Mouse (Mus musculus) G1E (cell line): ENCODE measurements at regions not wholly inside any gene's neighbourhood (a gene's known extent, or its start where the extent isn't known, plus 50 kb on each side); places are given as distances from the start of the nearest gene placed in this dataset.

ENCODE experiments used
- ATAC-seq: 2 replicates; pipeline ENCODE4 v1.8.0; 2016; ENCODE audit warnings: mild to moderate bottlenecking; ENCODE audit not compliant: insufficient number of reproducible peaks, poor library complexity, low FRiP score, severe bottlenecking; ENCODE audit errors: extremely low read depth
- DNase-seq: peaks from one replicate; pipeline ENCODE4 v3.0.0; 2012; ENCODE audit warnings: low spot score
- H3K27me3 ChIP-seq: 2 replicates; pipeline ENCODE4 v1.6.1; 2012; ENCODE audit warnings: mild to moderate bottlenecking, low read length, inconsistent platforms; ENCODE audit not compliant: insufficient read depth
- H3K36me3 ChIP-seq: replicated peaks from 2 replicates; pipeline ENCODE3; 2012; ENCODE audit warnings: mild to moderate bottlenecking, inconsistent platforms
- H3K4me1 ChIP-seq: 2 replicates; pipeline ENCODE4 v1.6.1; 2012; ENCODE audit warnings: low read depth, low read length, inconsistent platforms, mixed read lengths; ENCODE audit not compliant: insufficient read depth
- H3K4me3 ChIP-seq: 2 replicates; pipeline ENCODE4 v1.5.1; 2012; ENCODE audit warnings: low read depth, mild to moderate bottlenecking, inconsistent platforms, low read length, moderate library complexity, mixed read lengths
- H3K9me3 ChIP-seq: replicated peaks from 2 replicates; pipeline ENCODE4 v1.6.1; 2012; ENCODE audit warnings: inconsistent platforms
- CTCF ChIP-seq: IDR thresholded peaks from 2 replicates; pipeline ENCODE4 v1.5.1; 2012; ENCODE audit warnings: low read depth, low read length, inconsistent platforms, mixed read lengths
- GATA1 ChIP-seq: IDR thresholded peaks from 2 replicates; pipeline ENCODE4 v1.6.1; 2012; ENCODE audit warnings: borderline replicate concordance, low read length, inconsistent platforms, mixed read lengths
- GATA2 ChIP-seq: IDR thresholded peaks from 2 replicates; pipeline ENCODE4 v1.6.1; 2012; ENCODE audit warnings: low read depth, low read length, inconsistent platforms, borderline replicate concordance
- POLR2AphosphoS5 ChIP-seq: IDR thresholded peaks from 2 replicates; pipeline ENCODE4 v1.6.1; 2012; ENCODE audit warnings: low read depth, low read length, inconsistent platforms; ENCODE audit not compliant: insufficient replicate concordance
- TAL1 ChIP-seq: conservative IDR thresholded peaks from 2 replicates; pipeline ENCODE4 v1.6.1; 2012; ENCODE audit warnings: low read depth, low read length, inconsistent platforms, mixed read lengths

- no peak for ATAC-seq
- peaks cover 20% of the 10 kb centered on the region for H3K9me3 ChIP-seq
- H3K4me3 ChIP-seq = no peak overlapping the region
- H3K4me1 ChIP-seq = no peaks in the 10 kb centered on the region
- no peak for DNase-seq
- H3K27me3 ChIP-seq = no peaks in the 10 kb centered on the region
- no peaks in the 10 kb centered on the region for H3K36me3 ChIP-seq
- TF ChIP-seq GATA1 (no peak), CTCF (no peak)
Measured at GRCm38 (mm10) chr5:37903861-37904260, 79.5 kb upstream of the Msx1 start.

DNA sequence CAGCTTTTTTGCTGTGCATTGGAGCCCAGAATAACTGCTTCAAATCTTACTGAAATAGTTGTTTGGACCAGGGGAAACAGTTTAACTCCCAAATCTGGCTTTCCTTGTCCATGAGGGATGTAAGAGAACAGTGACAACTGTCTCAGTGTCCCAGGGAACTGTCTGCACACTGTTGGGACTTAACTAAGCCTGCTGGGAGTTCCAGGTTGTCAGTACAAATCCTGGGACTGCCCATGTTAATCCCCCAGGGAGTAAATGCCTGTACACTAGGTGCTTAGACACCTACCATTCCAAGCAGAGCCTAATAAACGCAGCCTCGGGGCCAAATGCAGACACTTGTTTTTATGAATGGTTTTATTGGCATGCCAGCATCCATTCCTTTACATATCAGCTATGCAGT, 78.4 kb upstream of the Msx1 start:
- Histone ChIP-seq H3K9me3 (peaks cover 20% of the 10 kb centered on the region), H3K36me3 (no peaks in the 10 kb centered on the region), H3K4me3 (no peak overlapping the region), H3K4me1 (no peaks in the 10 kb centered on the region), H3K27me3 (no peaks in the 10 kb centered on the region)
- ATAC-seq = no peak
- no peak for TF ChIP-seq CTCF
- no peak for TF ChIP-seq POLR2AphosphoS5
- no peak for TF ChIP-seq TAL1
- TF ChIP-seq GATA1 = no peak
- TF ChIP-seq GATA2 = no peak
- no peak for DNase-seq

GRCm38 (mm10) chr5:37901861-37902291, 77.5 kb upstream of the Msx1 start:
- Histone ChIP-seq H3K36me3 (no peaks in the 10 kb centered on the region), H3K4me3 (no peak overlapping the region), H3K9me3 (peaks cover 20% of the 10 kb centered on the region), H3K4me1 (no peaks in the 10 kb centered on the region), H3K27me3 (no peaks in the 10 kb centered on the region)
- DNase-seq = no peak
- TF ChIP-seq GATA2 (no peak), POLR2AphosphoS5 (no peak), CTCF (no peak), GATA1 (no peak), TAL1 (no peak)
- no peak for ATAC-seq

DNA sequence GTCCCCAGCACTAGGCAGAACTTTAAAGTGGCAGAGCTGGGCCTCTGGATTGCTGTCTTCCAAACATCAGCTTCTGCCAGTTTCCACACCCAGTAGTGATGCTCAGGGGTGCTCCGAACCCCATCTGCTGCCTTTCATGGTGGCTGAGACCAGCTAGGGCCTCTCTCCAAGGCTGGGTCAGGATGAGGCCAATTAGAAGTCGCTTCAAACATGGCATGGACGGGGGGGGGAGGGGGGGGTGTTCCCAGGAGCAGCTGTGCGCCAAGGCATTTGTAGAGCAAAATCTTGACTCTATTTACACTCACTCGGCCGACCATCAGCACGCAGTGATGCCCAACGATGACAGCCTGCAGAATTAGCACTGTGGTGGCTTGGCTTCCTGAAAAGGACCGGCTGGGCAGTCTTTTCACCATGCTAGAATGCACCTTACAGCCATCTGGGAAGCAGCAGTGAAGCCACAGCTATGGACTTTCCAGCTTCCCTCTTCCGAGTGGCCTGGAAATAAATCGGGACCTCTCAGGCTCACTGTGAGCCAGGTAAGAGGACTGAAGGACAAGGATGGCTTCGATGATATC, 73.7 kb upstream of the Msx1 start:
- no peak for ATAC-seq
- Histone ChIP-seq H3K36me3 (no peaks in the 10 kb centered on the region), H3K4me1 (no peaks in the 10 kb centered on the region), H3K27me3 (no peaks in the 10 kb centered on the region), H3K9me3 (peaks cover 14% of the 10 kb centered on the region), H3K4me3 (no peak overlapping the region)
- TF ChIP-seq GATA2 (no peak), POLR2AphosphoS5 (no peak)
- no peak for DNase-seq

- DNase-seq (no peak), ATAC-seq (no peak)
- H3K4me3 ChIP-seq = no peak overlapping the region
- no peaks in the 10 kb centered on the region for H3K4me1 ChIP-seq
- no peaks in the 10 kb centered on the region for H3K27me3 ChIP-seq
- peaks cover 14% of the 10 kb centered on the region for H3K9me3 ChIP-seq
- H3K36me3 ChIP-seq = no peaks in the 10 kb centered on the region
- TF ChIP-seq POLR2AphosphoS5 (no peak), CTCF (no peak), TAL1 (no peak), GATA1 (no peak), GATA2 (no peak)
Measured at GRCm38 (mm10) chr5:37897501-37897900, 73.1 kb upstream of the Msx1 start.

GRCm38 (mm10) chr5:37895441-37896336, 71.3 kb upstream of the Msx1 start:
- peaks cover 18% of the 10 kb centered on the region for H3K9me3 ChIP-seq
- no peak overlapping the region for H3K4me3 ChIP-seq
- no peak for ATAC-seq
- DNase-seq = no peak
- H3K27me3 ChIP-seq = no peaks in the 10 kb centered on the region
- H3K36me3 ChIP-seq = no peaks in the 10 kb centered on the region
- no peak for TF ChIP-seq GATA2
- TF ChIP-seq CTCF = no peak
- TF ChIP-seq GATA1 = no peak
- no peak for TF ChIP-seq TAL1
- no peak for TF ChIP-seq POLR2AphosphoS5
- H3K4me1 ChIP-seq = no peaks in the 10 kb centered on the region
